Mouse (Mus musculus) hindbrain, embryonic 12.5 days (tissue): ENCODE measurements around the gene Rcan1. TPM values are rescaled to one million over a fixed set of nuclear protein-coding genes. Genes with fewer than 3 reads are reported as not detected.

ENCODE experiments used
- ATAC-seq: fragments of 200-750 bp; cut with Nextera tagmentation; 2 replicates; pipeline ENCODE4 v1.8.0; 2017; ENCODE audit warnings: moderate TSS enrichment; ENCODE audit not compliant: low FRiP score
- H3K27ac ChIP-seq: fragments of 300-500 bp; sonication (generic); 2 replicates; pipeline ENCODE4 v1.5.1; 2016; ENCODE audit warnings: mild to moderate bottlenecking
- H3K27me3 ChIP-seq: fragments of 300-500 bp; sonication (generic); 2 replicates; pipeline ENCODE4 v1.6.1; 2016; ENCODE audit warnings: mild to moderate bottlenecking
- H3K36me3 ChIP-seq: fragments of 300-500 bp; sonication (generic); 2 replicates; pipeline ENCODE4 v1.6.1; 2016; ENCODE audit warnings: mild to moderate bottlenecking
- H3K4me1 ChIP-seq: fragments of 300-500 bp; sonication (generic); 2 replicates; pipeline ENCODE4 v1.6.1; 2016
- H3K4me2 ChIP-seq: fragments of 300-500 bp; sonication (generic); replicated peaks from 2 replicates; pipeline ENCODE4 v1.6.1; 2016; ENCODE audit warnings: mild to moderate bottlenecking
- H3K4me3 ChIP-seq: fragments of 300-500 bp; sonication (generic); 2 replicates; pipeline ENCODE4 v1.5.1; 2016; ENCODE audit warnings: mild to moderate bottlenecking
- H3K9ac ChIP-seq: fragments of 300-500 bp; sonication (generic); 2 replicates; pipeline ENCODE4 v1.6.1; 2016; ENCODE audit warnings: mild to moderate bottlenecking, moderate library complexity
- H3K9me3 ChIP-seq: fragments of 300-500 bp; sonication (generic); replicated peaks from 2 replicates; pipeline ENCODE4 v1.6.1; 2016; ENCODE audit warnings: mild to moderate bottlenecking
- WGBS: fragments of 180-500 bp; shearing (Covaris S2); methylation state at CpG from one replicate; pipeline ENCODE4 v1.1.7; 2016; 5-methylcytosine and 5-hydroxymethylcytosine counted together
- polyA plus RNA-seq: library from polyadenylated mRNA; unstranded; fragments of >200 nt; fragmentation: Nextera tagmentation; extraction: Ambion mirVana; gene quantifications from 2 replicates; pipeline ENCODE4 v1.2.1, GENCODE M21; 2016

Gene Rcan1
- polyA plus RNA-seq, 1 experiment from 2014 or later: 47.2 TPM

DNA sequence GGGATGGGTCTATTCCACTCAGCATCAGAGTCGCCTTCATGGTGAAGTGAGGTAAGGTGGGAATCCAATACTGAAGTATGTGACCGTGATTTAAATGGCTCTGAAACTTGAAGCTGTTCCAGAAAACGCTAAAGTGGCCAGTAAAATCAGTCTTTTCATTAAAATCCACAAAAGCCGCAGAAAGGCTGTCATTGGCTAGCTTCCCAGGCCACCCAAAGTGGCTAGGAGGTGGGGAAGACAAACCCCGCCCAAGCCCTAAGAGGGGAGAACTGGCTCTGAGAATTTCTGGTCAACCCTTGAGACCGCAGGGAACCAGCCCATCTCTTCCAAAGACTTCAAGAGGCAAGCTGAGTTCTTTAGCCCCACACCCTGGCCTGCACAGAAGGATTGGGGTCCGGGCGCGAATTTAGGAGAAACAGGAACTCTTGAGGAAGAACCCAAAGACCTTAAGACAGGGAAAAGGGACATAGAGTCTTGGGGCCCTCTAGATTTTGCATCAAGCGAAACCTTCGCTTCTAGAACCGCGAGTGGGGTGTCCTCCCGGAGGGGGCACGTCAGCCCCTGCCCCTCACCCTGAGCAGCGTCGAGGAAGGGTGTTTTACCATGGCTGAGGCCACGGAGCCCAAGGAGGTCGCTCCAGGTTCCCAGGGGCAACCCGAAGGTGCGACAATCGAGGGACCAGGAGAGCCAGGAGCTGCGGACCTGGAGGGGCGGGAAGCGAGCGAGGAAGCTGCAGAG, 27.4 kb upstream of the Rcan1 start:
- Histone ChIP-seq H3K27me3 (peaks cover 59% of the 10 kb centered on the region), H3K4me1 (peaks cover 13% of the 10 kb centered on the region), H3K4me2 (peak overlapping the region; percentile 88), H3K9me3 (no peaks in the 10 kb centered on the region), H3K4me3 (peak overlapping the region; percentile 49), H3K9ac (peak overlapping the region; percentile 53), H3K36me3 (no peaks in the 10 kb centered on the region), H3K27ac (no peak overlapping the region)
- 7% methylated on average over 26 of the region's 26 CpGs for WGBS
- no peak for ATAC-seq

- ATAC-seq: no peak
- WGBS: 75% methylated on average over 9 of the region's 9 CpGs
- no peaks in the 10 kb centered on the region for H3K9me3 ChIP-seq
- no peaks in the 10 kb centered on the region for H3K4me1 ChIP-seq
- no peak overlapping the region for H3K4me3 ChIP-seq
- no peaks in the 10 kb centered on the region for H3K36me3 ChIP-seq
- no peak overlapping the region for H3K27ac ChIP-seq
- no peak overlapping the region for H3K9ac ChIP-seq
- H3K27me3 ChIP-seq: no peaks in the 10 kb centered on the region
- H3K4me2 ChIP-seq: no peak overlapping the region
These were observed 18.7 kb upstream of the Rcan1 start for GRCm38 (mm10) chr16:92489356-92489755.

DNA sequence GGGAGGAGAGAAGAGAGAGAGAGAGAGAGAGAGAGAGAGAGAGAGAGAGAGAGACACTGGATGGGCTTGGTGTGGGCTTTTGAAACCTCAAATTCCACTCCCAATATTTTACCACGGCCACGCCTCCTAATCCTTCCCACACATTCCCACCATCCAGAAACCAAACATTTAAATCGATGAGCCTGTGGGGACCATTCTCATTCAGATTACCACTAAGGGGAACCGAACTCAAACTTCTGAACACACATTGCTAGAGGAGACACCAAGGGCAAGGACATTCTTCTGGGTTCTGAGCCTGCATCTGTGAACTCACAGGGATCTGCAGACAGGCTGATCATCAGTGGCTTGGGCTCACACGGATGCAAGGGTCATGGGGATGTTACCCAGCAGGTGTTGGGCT, 17.8 kb upstream of the Rcan1 start:
- Histone ChIP-seq H3K9me3 (no peaks in the 10 kb centered on the region), H3K27ac (no peak overlapping the region), H3K9ac (no peak overlapping the region), H3K36me3 (no peaks in the 10 kb centered on the region), H3K27me3 (no peaks in the 10 kb centered on the region), H3K4me1 (no peaks in the 10 kb centered on the region), H3K4me3 (no peak overlapping the region), H3K4me2 (no peak overlapping the region)
- WGBS: 84% methylated on average over 5 of the region's 5 CpGs
- no peak for ATAC-seq

DNA sequence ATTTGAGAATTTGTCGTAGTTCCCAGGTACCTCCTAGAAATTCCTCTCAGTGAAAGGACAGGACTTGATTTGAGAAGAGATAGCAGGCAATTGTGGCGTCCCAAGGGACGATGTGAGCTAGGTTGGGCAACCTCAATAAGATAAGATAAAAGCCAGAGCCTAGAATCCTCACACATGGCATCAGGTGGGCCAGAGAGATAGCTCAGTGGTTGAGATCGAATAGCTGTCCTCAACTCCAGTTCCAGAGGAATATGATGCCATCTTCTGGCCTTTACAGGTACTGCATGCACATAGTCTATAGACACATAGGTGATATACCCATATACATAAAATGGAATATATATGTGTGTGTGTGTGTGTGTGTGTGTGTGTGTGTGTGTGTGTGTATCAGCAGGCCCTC, 16.8 kb upstream of the Rcan1 start:
- no peak overlapping the region for H3K9ac ChIP-seq
- H3K9me3 ChIP-seq: no peaks in the 10 kb centered on the region
- H3K36me3 ChIP-seq: no peaks in the 10 kb centered on the region
- WGBS: 73% methylated on average over 4 of the region's 4 CpGs
- no peaks in the 10 kb centered on the region for H3K4me1 ChIP-seq
- H3K27me3 ChIP-seq: no peaks in the 10 kb centered on the region
- no peak for ATAC-seq
- no peak overlapping the region for H3K4me2 ChIP-seq
- no peak overlapping the region for H3K27ac ChIP-seq
- no peak overlapping the region for H3K4me3 ChIP-seq

- H3K27me3 ChIP-seq: no peaks in the 10 kb centered on the region
- no peak overlapping the region for H3K27ac ChIP-seq
- no peak overlapping the region for H3K9ac ChIP-seq
- no peak overlapping the region for H3K4me3 ChIP-seq
- no peak overlapping the region for H3K4me2 ChIP-seq
- WGBS: 84% methylated on average over 6 of the region's 6 CpGs
- no peak for ATAC-seq
- no peaks in the 10 kb centered on the region for H3K36me3 ChIP-seq
- H3K9me3 ChIP-seq: no peaks in the 10 kb centered on the region
- no peaks in the 10 kb centered on the region for H3K4me1 ChIP-seq
These were observed 16.4 kb upstream of the Rcan1 start for GRCm38 (mm10) chr16:92487086-92487485.

GRCm38 (mm10) chr16:92485436-92485835, 14.8 kb upstream of the Rcan1 start, which contains the start of gene Clic6:
TSS of gene Clic6 (plus strand) at chr16:92485736.
- Histone ChIP-seq H3K36me3 (no peaks in the 10 kb centered on the region), H3K4me2 (no peak within 1 kb of the TSS), H3K9ac (no peak within 1 kb of the TSS), H3K4me1 (no peaks in the 10 kb centered on the region), H3K27ac (no peak within 1 kb of the TSS), H3K9me3 (no peaks in the 10 kb centered on the region), H3K27me3 (peaks cover 7% of the 10 kb centered on the region), H3K4me3 (no peak within 1 kb of the TSS)
- 89% methylated on average over 5 of the region's 5 CpGs for WGBS
- no peak for ATAC-seq

- no peak for ATAC-seq
- Histone ChIP-seq H3K4me2 (peak overlapping the region; percentile 50), H3K4me3 (peak overlapping the region; percentile 14)
These were observed 8.0 kb upstream of the Rcan1 start for GRCm38 (mm10) chr16:92478561-92479150.

DNA sequence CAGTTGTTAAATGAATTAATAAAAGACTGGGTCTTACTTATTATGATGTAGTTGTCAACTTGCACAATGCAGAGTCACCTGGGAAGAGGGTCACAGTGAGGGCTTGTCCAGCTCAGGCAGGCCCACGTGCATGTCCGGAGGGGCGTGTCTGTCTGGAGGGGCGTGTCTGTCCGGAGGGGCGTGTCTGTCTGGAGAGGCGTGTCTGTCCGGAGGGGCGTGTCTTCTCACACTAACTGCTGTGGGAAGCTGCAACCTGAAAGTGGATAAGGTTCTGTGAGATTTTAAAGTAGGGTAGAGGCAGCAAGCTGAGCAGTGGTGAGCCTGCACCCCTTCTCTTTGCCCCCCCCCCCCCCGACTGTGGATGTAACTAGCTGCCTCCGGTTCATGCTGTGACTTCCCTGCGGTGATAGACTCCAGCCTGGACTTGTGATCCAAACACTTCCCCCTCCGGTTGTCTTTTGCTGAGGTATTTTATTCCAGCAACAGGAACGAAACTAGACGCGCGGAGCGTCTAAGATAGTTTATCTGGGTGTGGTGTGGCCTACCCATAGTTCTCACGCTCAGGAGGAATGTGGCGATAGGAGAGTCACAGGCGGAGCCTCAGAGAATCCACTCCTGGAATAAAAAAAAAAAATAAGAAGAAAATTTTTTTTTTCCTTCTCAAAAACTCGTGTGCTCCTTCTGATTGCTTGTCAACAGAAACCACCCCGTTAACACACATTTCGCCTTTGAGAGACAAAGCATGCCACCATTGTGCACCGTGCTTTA, 4.6 kb upstream of the Rcan1 start:
- 58% methylated on average over 25 of the region's 25 CpGs for WGBS
- H3K36me3 ChIP-seq: no peaks in the 10 kb centered on the region
- H3K4me1 ChIP-seq: peaks cover 7% of the 10 kb centered on the region; the same call in 1 of the 2 replicates
- no peak overlapping the region for H3K9ac ChIP-seq
- no peak for ATAC-seq
- H3K27me3 ChIP-seq: peaks cover 16% of the 10 kb centered on the region
- H3K4me3 ChIP-seq: no peak overlapping the region
- no peak overlapping the region for H3K27ac ChIP-seq
- no peaks in the 10 kb centered on the region for H3K9me3 ChIP-seq
- no peak overlapping the region for H3K4me2 ChIP-seq

More at GRCm38 (mm10) chr16:92478561-92479150, 8.0 kb upstream of the Rcan1 start:
- WGBS: 13% methylated on average over 22 of the region's 23 CpGs
- Histone ChIP-seq H3K4me1 (peaks cover 7% of the 10 kb centered on the region; the same call in 1 of the 2 replicates), H3K9ac (no peak overlapping the region), H3K27ac (no peak overlapping the region), H3K9me3 (no peaks in the 10 kb centered on the region), H3K36me3 (no peaks in the 10 kb centered on the region), H3K27me3 (peaks cover 24% of the 10 kb centered on the region)

DNA sequence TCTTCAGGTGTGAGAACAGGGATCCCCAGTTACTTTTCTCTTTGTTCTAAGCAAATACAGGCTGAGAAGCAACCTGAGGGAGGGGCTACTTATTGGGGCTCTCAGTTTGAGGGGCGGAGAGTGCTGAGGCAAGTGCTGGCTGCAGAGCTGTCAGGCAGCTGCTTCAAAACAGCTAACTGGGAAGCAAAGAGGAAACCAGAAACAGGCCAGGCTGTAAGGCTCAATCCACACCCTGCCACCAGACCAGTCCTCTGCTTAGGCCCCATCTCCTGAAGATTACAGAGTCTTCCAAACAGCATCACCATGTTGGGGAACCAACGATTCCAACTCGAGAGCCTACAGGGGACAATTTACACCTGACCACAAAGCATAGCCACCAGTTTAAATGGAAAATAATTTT, 2.2 kb upstream of the Rcan1 start:
- Histone ChIP-seq H3K4me3 (no peak overlapping the region), H3K27ac (no peak overlapping the region), H3K4me1 (no peaks in the 10 kb centered on the region), H3K27me3 (no peaks in the 10 kb centered on the region; the same call in 1 of the 2 replicates), H3K9ac (no peak overlapping the region), H3K36me3 (no peaks in the 10 kb centered on the region), H3K4me2 (no peak overlapping the region), H3K9me3 (no peaks in the 10 kb centered on the region)
- 86% methylated on average over 3 of the region's 3 CpGs for WGBS
- no peak for ATAC-seq

GRCm38 (mm10) chr16:92468459-92468858, 2.2 kb downstream of the Rcan1 start:
- Histone ChIP-seq H3K4me1 (peaks cover 14% of the 10 kb centered on the region), H3K27ac (no peak overlapping the region), H3K4me2 (no peak overlapping the region), H3K9ac (no peak overlapping the region), H3K27me3 (no peaks in the 10 kb centered on the region; the same call in 1 of the 2 replicates), H3K4me3 (no peak overlapping the region), H3K36me3 (no peaks in the 10 kb centered on the region), H3K9me3 (no peaks in the 10 kb centered on the region)
- ATAC-seq: no peak
- WGBS: 77% methylated on average over 14 of the region's 14 CpGs

DNA sequence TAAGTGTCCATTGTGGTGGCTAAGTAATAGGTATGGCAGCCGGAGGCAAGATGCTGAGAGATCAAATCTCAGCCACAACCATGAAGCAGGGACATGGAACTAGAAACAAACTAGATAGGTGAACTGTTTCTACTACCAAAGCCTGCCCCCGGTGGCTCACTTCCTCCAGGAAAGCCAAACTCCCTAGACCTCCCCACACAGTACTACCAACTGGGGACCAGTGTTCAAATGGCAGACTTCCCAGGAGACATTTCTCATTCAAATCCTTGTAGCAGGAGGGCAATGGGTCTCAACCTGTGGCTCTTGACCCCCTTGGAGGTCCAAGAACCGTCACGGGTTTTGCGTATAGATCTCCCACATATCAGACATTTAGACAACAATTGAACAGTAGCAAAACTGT, 3.6 kb downstream of the Rcan1 start:
- H3K9me3 ChIP-seq: no peaks in the 10 kb centered on the region
- H3K27me3 ChIP-seq: no peaks in the 10 kb centered on the region; the same call in 1 of the 2 replicates
- H3K4me2 ChIP-seq: no peak overlapping the region
- peaks cover 14% of the 10 kb centered on the region for H3K4me1 ChIP-seq
- no peaks in the 10 kb centered on the region for H3K36me3 ChIP-seq
- H3K4me3 ChIP-seq: no peak overlapping the region
- ATAC-seq: no peak
- no peak overlapping the region for H3K27ac ChIP-seq
- H3K9ac ChIP-seq: no peak overlapping the region
- 72% methylated on average over 5 of the region's 5 CpGs for WGBS
